Mouse (Mus musculus): ENCODE measurements around the gene Cyfip1. TPM values are rescaled to one million over a fixed set of nuclear protein-coding genes. Genes with fewer than 3 reads are reported as not detected.

The Cyfip1 gene
- polyA plus RNA-seq (2015; fragmentation: Nextera tagmentation; extraction: Ambion mirVana): 15.5 and 16.4 TPM in 2 replicates

DNA sequence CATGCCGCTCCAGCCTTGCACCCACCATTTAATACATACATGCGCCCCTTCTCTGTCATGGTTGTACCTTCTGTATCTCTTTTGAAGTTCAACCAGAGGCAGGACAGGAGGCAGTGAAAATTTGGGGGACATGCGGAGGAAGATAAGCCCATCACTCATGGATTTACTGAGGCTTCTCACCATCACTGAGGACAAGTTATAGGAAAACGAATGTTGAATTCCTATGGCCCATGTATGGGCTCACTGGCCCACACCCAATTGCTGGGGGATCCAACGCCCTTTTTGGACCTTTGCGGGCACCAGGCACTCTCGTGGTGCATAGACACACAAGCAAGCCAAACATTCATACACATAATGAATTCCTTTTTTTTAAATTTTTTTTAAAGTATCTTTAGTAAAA, at the start of gene Cyfip1:
Gene Cyfip1 (plus strand): TSS at position 301 of the 400 bp plus-strand sequence.
- H3K36me3 ChIP-seq (replicated peaks): no peaks in the 10 kb centered on the region
- H3K9ac ChIP-seq: peak within 1 kb of the TSS; percentile 71
- no peaks in the 10 kb centered on the region for H3K9me3 ChIP-seq (replicated peaks)
- peak within 1 kb of the TSS; percentile 80 for H3K27ac ChIP-seq (replicated peaks)
- H3K4me3 ChIP-seq (replicated peaks): peak within 1 kb of the TSS; percentile 74
- H3K27me3 ChIP-seq: 0 out of 2 replicates have a peak, but pooled peaks cover 17% of the 10 kb centered on the region
- H3K4me2 ChIP-seq: peak within 1 kb of the TSS; percentile 90
- WGBS (ENCODE audit: insufficient replicate concordance): 60% methylated on average over 7 of the region's 7 CpGs
- ATAC-seq (ENCODE audit: insufficient read depth): no peak
- H3K4me1 ChIP-seq (replicated peaks): peaks cover 16% of the 10 kb centered on the region

DNA sequence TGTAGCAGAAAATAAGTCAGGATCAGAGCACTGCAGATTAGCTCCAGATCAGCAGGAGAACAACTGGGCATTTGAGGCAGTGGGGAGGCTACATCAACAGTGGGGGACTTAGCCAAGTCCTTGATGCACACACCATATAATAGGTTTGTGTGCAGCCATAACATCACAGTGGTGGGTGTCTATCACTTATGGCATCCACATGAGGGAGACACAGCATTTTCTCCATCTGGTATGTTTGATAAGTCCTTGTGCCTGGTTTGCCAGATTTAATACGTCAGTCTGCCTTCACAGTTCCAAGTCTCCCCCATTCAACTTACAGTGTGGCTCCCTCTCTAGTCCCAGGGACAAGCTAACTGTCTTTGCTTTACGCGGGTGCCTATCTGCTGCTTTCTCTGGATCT, 49.3 kb upstream of the Cyfip1 start:
- no peaks in the 10 kb centered on the region for H3K9me3 ChIP-seq (replicated peaks)
- 61% methylated on average over 3 of the region's 3 CpGs for WGBS (ENCODE audit: insufficient replicate concordance)
- H3K27ac ChIP-seq (replicated peaks): no peak overlapping the region
- no peak overlapping the region for H3K4me2 ChIP-seq
- ATAC-seq (ENCODE audit: insufficient read depth): no peak
- no peak overlapping the region for H3K4me3 ChIP-seq (replicated peaks)
- peaks cover 14% of the 10 kb centered on the region for H3K36me3 ChIP-seq (replicated peaks)
- no peak overlapping the region for H3K9ac ChIP-seq
- peaks cover 26% of the 10 kb centered on the region for H3K4me1 ChIP-seq (replicated peaks)
- no peaks in the 10 kb centered on the region for H3K27me3 ChIP-seq

DNA sequence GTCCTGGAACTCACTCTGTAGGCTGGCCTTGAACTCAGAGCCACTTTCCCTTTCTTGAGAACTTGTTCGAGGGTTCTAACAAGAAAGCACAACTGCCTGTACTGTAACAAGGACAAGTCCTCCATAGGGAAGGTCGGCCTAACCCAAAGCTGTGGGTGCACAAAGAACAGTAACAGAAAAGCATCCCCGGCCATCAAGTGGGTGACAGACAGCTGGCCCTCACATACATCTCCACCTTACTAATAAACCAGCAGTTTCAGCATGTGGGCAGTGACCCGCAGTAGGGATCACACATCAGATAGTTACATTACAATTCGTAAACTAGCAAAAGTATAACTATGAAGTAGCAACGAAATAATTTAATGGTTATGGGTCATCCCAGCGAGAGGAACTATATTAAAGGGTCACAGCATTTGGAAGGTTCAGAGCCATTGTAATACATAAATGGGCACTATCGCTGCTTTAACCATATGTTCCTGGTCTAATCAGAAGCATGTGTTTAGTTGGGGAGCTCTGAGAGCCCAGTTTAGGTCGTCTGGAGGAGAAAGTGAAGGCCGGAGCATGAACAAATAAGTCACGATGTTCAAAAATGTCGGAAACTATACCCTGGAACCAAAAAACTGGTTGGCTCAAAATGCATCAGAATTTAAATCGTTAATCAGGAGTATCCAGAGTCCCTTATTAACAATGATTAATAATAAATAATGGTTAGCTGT, 48.2 kb upstream of the Cyfip1 start:
- peak overlapping the region; percentile 81 for H3K9ac ChIP-seq
- H3K4me3 ChIP-seq (replicated peaks): peak overlapping the region; percentile 82
- peak overlapping the region; percentile 80 for H3K4me2 ChIP-seq
- peaks cover 21% of the 10 kb centered on the region for H3K36me3 ChIP-seq (replicated peaks)
- no peak for ATAC-seq (ENCODE audit: insufficient read depth)
- no peak overlapping the region for H3K27ac ChIP-seq (replicated peaks)
- peaks cover 26% of the 10 kb centered on the region for H3K4me1 ChIP-seq (replicated peaks)
- 37% methylated on average over 13 of the region's 13 CpGs for WGBS (ENCODE audit: insufficient replicate concordance)
- no peaks in the 10 kb centered on the region for H3K27me3 ChIP-seq
- H3K9me3 ChIP-seq (replicated peaks): no peaks in the 10 kb centered on the region

DNA sequence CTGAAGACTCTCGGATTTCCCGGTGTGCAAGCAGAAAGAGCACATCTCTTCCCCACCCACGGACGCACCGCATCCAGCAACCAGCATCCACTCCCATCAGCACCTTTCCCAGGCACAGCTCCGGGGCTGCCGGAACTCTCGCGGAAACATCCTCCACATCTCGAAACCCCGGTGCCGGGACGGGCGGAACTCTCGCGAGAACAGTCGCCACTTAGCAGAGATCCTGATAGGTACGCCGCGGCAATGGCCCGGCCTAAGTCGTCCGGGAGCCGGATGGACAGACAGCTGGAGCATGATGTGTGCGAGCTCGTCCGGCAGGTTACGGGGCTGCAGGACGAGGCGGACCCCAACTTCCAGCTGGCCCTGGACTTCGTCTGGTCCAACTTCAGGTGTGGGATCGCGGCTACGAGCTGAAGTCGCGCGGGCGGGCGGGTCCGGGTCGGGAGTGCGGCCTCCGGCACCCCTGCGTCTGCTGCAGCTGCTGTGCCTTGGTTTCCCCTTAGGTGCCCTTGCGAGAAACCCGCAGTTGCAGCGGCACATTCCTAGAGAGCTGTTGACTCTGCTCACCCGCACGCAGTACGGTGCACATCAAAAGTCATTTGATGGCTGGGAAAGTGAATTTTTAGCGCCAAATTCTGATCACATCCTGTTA, 47.5 kb upstream of the Cyfip1 start, which contains the start of gene Tubgcp5:
Gene Tubgcp5 (plus strand): TSS at position 203 of the 652 bp plus-strand sequence.
- 0 out of 2 replicates have a peak within 1 kb of the TSS, but pooled peaks have one; percentile 64 for H3K27ac ChIP-seq (replicated peaks)
- H3K4me2 ChIP-seq: peak within 1 kb of the TSS; percentile 80
- H3K9ac ChIP-seq: peak within 1 kb of the TSS; percentile 81
- peak within 1 kb of the TSS; percentile 82 for H3K4me3 ChIP-seq (replicated peaks)
- WGBS (ENCODE audit: insufficient replicate concordance): under 1% methylated on average over 51 of the region's 51 CpGs
- no peaks in the 10 kb centered on the region for H3K27me3 ChIP-seq
- H3K9me3 ChIP-seq (replicated peaks): no peaks in the 10 kb centered on the region
- peak; percentile 99 for ATAC-seq (ENCODE audit: insufficient read depth)
- peaks cover 26% of the 10 kb centered on the region for H3K36me3 ChIP-seq (replicated peaks)
- peaks cover 26% of the 10 kb centered on the region for H3K4me1 ChIP-seq (replicated peaks)

DNA sequence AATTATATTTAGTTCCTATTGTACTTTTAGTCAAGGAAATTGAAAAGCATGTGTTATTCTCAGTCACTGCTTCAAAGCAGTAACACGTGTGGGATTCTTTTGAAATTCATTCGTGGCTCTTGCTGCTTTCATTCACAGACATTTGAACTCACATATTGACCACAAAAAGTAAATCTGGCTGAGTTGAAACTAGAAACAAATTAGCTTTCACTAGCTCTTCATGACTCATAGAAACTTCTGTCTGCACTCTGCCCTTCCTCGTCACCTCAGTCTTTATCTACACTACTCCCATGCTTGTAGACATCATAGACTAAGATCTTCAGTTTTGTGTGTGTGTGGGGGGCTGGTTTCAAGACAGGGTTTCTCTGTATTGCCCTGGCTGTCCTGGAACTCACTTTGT, 41.6 kb upstream of the Cyfip1 start:
- peaks cover 68% of the 10 kb centered on the region for H3K36me3 ChIP-seq (replicated peaks)

DNA sequence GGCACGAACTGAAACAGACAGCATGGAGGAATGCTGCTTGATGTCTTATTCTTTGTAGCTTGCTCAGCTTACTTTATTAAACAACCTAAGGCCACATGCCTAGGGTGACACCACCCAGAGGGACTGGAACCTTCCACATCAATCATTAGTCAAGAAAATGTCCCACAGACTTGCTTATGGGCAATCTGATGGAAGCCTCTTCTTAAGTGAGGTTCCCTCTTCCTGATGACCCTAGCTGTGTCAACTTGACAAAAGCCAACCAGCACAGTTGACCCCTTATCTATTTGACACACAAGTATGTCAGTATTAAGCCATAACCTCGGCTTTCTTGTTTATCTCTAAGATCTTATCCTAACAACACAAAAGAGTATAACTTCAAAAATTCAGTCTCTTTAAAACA, 31.6 kb upstream of the Cyfip1 start:
- H3K9me3 ChIP-seq (replicated peaks): no peaks in the 10 kb centered on the region
- H3K27me3 ChIP-seq: no peaks in the 10 kb centered on the region
- no peaks in the 10 kb centered on the region for H3K4me1 ChIP-seq (replicated peaks)
- no peak overlapping the region for H3K4me2 ChIP-seq
- H3K4me3 ChIP-seq (replicated peaks): no peak overlapping the region
- ATAC-seq (ENCODE audit: insufficient read depth): no peak
- 40% methylated on average over 2 of the region's 2 CpGs for WGBS (ENCODE audit: insufficient replicate concordance)
- peaks cover 71% of the 10 kb centered on the region for H3K36me3 ChIP-seq (replicated peaks)
- no peak overlapping the region for H3K9ac ChIP-seq
- no peak overlapping the region for H3K27ac ChIP-seq (replicated peaks)

More for the DNA sequence above, 41.6 kb upstream of the Cyfip1 start:
- Histone ChIP-seq H3K4me1 (replicated peaks) (peaks cover 11% of the 10 kb centered on the region), H3K4me3 (replicated peaks) (no peak overlapping the region), H3K9ac (no peak overlapping the region), H3K9me3 (replicated peaks) (no peaks in the 10 kb centered on the region), H3K27me3 (no peaks in the 10 kb centered on the region), H3K4me2 (no peak overlapping the region), H3K27ac (replicated peaks) (no peak overlapping the region)
- ATAC-seq (ENCODE audit: insufficient read depth): no peak
- WGBS (ENCODE audit: insufficient replicate concordance): 74% methylated on average over 3 of the region's 3 CpGs

DNA sequence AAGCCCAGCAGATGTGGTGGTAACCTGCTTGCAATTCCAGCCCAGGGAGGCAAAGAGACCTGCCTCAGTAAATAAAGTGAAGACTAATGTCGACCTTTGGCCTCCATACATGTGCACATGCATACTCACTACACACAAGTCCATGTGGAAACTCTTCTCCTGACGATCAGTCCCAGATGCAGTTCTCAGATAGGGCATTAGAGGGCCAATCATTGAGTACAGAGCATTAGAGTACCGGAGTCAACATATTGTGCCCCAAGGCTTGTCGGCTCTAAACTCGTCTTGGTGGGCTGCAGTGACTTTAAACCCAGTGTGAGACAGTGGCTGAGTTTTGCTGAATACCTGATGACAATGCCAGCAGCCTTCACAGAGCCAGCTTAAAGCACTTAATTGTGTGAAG, 17.1 kb upstream of the Cyfip1 start:
- no peaks in the 10 kb centered on the region for H3K27me3 ChIP-seq
- no peak overlapping the region for H3K27ac ChIP-seq (replicated peaks)
- H3K4me3 ChIP-seq (replicated peaks): no peak overlapping the region
- ATAC-seq (ENCODE audit: insufficient read depth): no peak
- 78% methylated on average over 5 of the region's 5 CpGs for WGBS (ENCODE audit: insufficient replicate concordance)
- no peak overlapping the region for H3K4me2 ChIP-seq
- H3K9ac ChIP-seq: no peak overlapping the region
- no peaks in the 10 kb centered on the region for H3K9me3 ChIP-seq (replicated peaks)
- H3K36me3 ChIP-seq (replicated peaks): peaks cover 63% of the 10 kb centered on the region
- H3K4me1 ChIP-seq (replicated peaks): no peaks in the 10 kb centered on the region

DNA sequence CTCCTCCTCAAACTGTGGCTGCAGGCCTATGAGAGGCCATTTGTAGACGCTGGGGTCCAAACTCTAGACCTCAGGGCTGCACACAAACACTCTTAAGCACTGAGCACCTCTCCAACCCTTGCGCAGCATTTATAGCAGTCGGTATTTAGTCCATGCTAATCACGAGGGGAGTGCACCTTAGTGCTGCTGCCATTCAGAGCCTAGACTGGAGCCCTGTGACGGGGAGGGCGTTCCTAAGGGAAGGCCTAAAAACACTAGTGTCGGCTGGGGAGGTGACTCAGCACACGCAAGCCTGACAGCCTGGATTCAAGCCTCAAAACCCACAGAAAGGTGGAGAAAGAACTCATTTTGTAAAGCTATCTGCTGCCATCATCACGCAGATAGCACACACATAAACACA, 14.0 kb upstream of the Cyfip1 start:
- Histone ChIP-seq H3K27ac (replicated peaks) (no peak overlapping the region), H3K9me3 (replicated peaks) (no peaks in the 10 kb centered on the region), H3K36me3 (replicated peaks) (peaks cover 53% of the 10 kb centered on the region), H3K4me3 (replicated peaks) (no peak overlapping the region), H3K9ac (no peak overlapping the region), H3K4me2 (no peak overlapping the region), H3K4me1 (replicated peaks) (no peaks in the 10 kb centered on the region), H3K27me3 (no peaks in the 10 kb centered on the region)
- no peak for ATAC-seq (ENCODE audit: insufficient read depth)
- 70% methylated on average over 9 of the region's 9 CpGs for WGBS (ENCODE audit: insufficient replicate concordance)

DNA sequence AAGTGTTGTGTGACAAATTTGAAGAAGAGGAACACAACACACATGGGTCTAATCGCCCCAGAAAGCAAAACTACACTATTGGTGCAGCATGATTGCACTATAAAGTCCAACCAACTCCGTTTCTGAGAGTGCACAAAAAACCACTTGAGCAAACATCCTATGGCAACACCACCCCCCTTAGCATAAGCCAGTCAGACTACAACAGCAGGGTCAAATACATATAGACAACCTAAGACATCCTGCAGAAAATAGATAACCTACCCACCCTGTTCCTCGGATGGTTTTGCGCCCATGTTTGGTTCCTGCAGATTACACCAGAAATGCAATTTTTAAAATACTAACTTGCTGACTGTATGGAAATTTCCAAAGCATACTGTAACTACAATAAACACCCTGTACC, 4.7 kb upstream of the Cyfip1 start:
- Histone ChIP-seq H3K36me3 (replicated peaks) (peaks cover 7% of the 10 kb centered on the region), H3K4me1 (replicated peaks) (peaks cover 6% of the 10 kb centered on the region), H3K4me3 (replicated peaks) (no peak overlapping the region), H3K27me3 (0 out of 2 replicates have a peak, but pooled peaks cover 6% of the 10 kb centered on the region), H3K9me3 (replicated peaks) (no peaks in the 10 kb centered on the region), H3K9ac (no peak overlapping the region), H3K27ac (replicated peaks) (no peak overlapping the region), H3K4me2 (no peak overlapping the region)
- no peak for ATAC-seq (ENCODE audit: insufficient read depth)
- WGBS (ENCODE audit: insufficient replicate concordance): 30% methylated on average over 4 of the region's 4 CpGs

DNA sequence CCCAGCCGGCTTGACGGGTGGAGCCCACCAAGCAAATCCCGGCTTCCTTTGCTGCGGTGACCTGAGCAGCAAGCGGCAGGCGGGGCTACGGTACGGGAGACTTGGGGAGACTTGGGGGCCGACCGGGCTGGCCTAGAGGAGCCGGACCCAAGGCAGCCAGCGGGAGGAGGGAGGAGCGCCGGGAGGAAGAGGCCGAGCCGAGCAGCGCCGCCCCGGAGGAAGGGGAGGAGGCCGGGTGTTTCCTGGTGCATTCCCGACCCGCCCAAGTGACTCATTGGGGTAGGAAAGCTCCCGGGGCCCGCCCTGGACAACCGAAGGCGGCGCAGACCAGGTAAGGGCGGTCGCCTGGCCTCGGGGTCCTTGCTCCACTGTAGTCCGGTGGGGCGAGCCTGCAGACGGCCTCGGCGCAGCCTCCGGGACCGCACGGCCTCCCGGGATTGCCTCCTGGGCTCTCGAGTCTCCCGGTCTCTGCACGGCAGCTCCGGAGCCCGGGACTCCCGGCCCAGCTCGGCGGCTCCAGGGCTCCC, 495 bp downstream of the Cyfip1 start:
- Histone ChIP-seq H3K36me3 (replicated peaks) (no peaks in the 10 kb centered on the region), H3K4me2 (peak overlapping the region; percentile 90), H3K4me3 (replicated peaks) (peak overlapping the region; percentile 74), H3K27ac (replicated peaks) (peak overlapping the region; percentile 80), H3K9ac (peak overlapping the region; percentile 71), H3K4me1 (replicated peaks) (peaks cover 16% of the 10 kb centered on the region), H3K9me3 (replicated peaks) (no peaks in the 10 kb centered on the region), H3K27me3 (0 out of 2 replicates have a peak, but pooled peaks cover 17% of the 10 kb centered on the region)
- WGBS (ENCODE audit: insufficient replicate concordance): under 1% methylated on average over 47 of the region's 47 CpGs
- peak; percentile 93 for ATAC-seq (ENCODE audit: insufficient read depth)

DNA sequence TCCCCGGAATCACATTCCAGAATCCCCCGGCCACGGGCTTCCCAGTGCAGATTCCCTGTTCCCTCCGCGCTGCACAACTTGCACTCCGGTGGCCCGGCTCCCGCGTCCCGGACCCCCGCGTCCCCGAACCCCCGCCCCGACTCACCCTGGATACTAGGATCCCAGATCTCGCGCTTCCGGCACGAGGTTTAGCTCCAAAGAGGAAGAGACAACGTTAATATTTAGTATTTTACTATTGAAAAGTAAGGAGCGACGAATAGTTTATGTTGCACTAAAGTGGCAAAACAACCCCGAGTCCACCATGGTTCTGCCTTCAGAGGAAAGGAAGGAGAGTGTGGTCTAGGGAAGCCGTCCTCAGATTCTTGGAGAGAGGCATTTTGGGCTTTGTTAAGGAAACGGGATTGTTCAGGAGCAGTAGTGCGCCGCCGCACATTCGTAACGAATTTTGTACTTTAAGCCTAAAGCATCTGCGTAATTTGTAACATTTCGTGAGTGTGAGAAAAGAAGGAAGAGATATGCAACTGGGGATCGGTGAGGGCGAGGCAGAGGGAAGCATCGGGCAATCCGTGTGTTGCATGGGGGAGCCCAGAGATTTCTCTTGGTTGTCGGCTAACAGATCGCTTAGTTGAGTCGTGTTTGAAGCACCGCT, 1.1 kb downstream of the Cyfip1 start:
- Histone ChIP-seq H3K27me3 (0 out of 2 replicates have a peak, but pooled peaks cover 17% of the 10 kb centered on the region), H3K4me3 (replicated peaks) (peak overlapping the region; percentile 74), H3K4me1 (replicated peaks) (peaks cover 16% of the 10 kb centered on the region), H3K9me3 (replicated peaks) (no peaks in the 10 kb centered on the region), H3K36me3 (replicated peaks) (no peaks in the 10 kb centered on the region), H3K9ac (peak overlapping the region; percentile 71), H3K4me2 (peak overlapping the region; percentile 90), H3K27ac (replicated peaks) (peak overlapping the region; percentile 80)
- WGBS (ENCODE audit: insufficient replicate concordance): under 1% methylated on average over 40 of the region's 40 CpGs
- peak; percentile 45 for ATAC-seq (ENCODE audit: insufficient read depth)

Measured in liver, embryonic 15.5 days (tissue).